Mouse (Mus musculus): Measurements from ENCODE around the gene Bag6.

DNA sequence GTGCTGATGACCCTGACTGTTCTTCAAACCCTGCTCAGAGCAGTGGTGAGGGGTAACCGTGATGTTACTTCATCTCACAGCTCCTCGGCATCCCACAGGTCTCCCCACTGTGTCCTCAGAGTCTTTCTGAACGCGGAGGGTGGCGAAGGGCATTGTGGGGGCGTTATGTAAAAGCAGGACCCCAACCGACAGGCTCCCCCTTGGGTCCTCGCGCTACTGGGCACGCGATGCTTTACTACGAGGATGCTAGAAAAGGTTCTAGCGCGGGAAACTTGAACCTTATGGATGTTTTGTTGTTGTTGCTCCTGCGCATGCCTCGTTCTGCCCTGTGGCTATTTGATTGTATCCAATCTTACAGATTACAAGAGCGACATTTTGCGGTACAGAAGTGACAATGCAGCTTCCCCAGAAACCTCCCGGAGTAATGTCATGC is 13.1 kb upstream of the Bag6 start, which contains the start of gene Csnk2b:
- TF ChIP-seq CTCF (IDR thresholded peaks at IDR 0.05; ENCODE audit: control insufficient read depth, insufficient read depth, insufficient read length): no peak
- TF ChIP-seq USF1 (IDR thresholded peaks at IDR 0.05; ENCODE audit: low read depth): no peak
- TF ChIP-seq MYOG (IDR thresholded peaks at IDR 0.05; ENCODE audit: control insufficient read depth, extremely low read depth, insufficient read length): no peak
- no peak for TF ChIP-seq MYOD1 (IDR thresholded peaks at IDR 0.05; ENCODE audit: control insufficient read depth, insufficient read length, low read depth)
